Mouse (Mus musculus) embryonic facial prominence, embryonic 10.5 days (tissue): ENCODE data around the gene Vrk3. TPM values are rescaled to one million over a fixed set of nuclear protein-coding genes. Genes with fewer than 3 reads are reported as not detected.
"Not testable (repeated sequence)": the region's sequence is repeated elsewhere in the genome, so short reads cannot be mapped to it uniquely, and the experiment has no call there.

Experiments used
- DNase-seq: peaks from one replicate; pipeline ENCODE4 v3.0.0-alpha.2; 2017; ENCODE audit warnings: low spot score
- H3K27ac ChIP-seq: fragments of 300-500 bp; sonication (generic); replicated peaks from 2 replicates; pipeline ENCODE4 v1.5.1; 2016; ENCODE audit warnings: mild to moderate bottlenecking
- H3K27me3 ChIP-seq: fragments of 300-500 bp; sonication (generic); replicated peaks from 2 replicates; pipeline ENCODE4 v1.6.1; 2016; ENCODE audit warnings: low read depth, mild to moderate bottlenecking; ENCODE audit not compliant: poor library complexity, severe bottlenecking
- H3K36me3 ChIP-seq: fragments of 300-500 bp; sonication (generic); replicated peaks from 2 replicates; pipeline ENCODE4 v1.6.1; 2016; ENCODE audit warnings: mild to moderate bottlenecking, moderate library complexity
- H3K4me1 ChIP-seq: fragments of 300-500 bp; sonication (generic); 2 replicates; pipeline ENCODE4 v1.6.1; 2016
- H3K4me3 ChIP-seq: fragments of 300-500 bp; sonication (generic); 2 replicates; pipeline ENCODE4 v1.5.1; 2016; ENCODE audit warnings: mild to moderate bottlenecking, moderate library complexity
- H3K9me3 ChIP-seq: fragments of 300-500 bp; sonication (generic); 2 replicates; pipeline ENCODE4 v1.6.1; 2016; ENCODE audit warnings: mild to moderate bottlenecking
- WGBS: fragments of 180-500 bp; shearing (Covaris S2); methylation state at CpG from one replicate; pipeline ENCODE4 v1.1.7; 2016; 5-methylcytosine and 5-hydroxymethylcytosine counted together
- polyA plus RNA-seq: library from polyadenylated mRNA; unstranded; fragments of >200 nt; fragmentation: Nextera tagmentation; extraction: Ambion mirVana; gene quantifications from 2 replicates; pipeline ENCODE4 v1.2.1, GENCODE M21; 2016

Gene Vrk3
- polyA plus RNA-seq, 1 experiment from 2014 or later, result 39.3 TPM

DNA sequence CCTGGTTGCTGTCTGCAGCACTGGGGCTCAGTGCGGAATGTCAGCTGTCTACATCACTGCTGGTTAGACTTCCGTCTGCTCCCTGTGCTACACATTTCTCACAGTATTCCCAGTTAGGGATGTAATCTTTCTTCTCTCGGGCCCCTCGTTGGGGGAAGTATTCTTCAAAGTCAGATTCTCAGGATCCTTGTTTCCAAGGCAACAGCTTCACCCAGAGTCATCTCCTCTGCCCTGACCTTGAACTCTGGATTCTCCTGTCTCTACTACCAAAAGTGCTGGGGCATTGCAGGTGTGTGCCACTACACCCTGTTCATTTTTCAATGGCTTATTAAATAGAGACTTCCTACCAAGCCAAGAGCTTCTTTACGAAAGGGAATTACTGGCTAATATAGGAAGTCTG lies 21.1 kb upstream of the Vrk3 start:
- DNase-seq, result no peak
- no peak overlapping the region for H3K27ac ChIP-seq
- WGBS, result 73% methylated on average over 5 of the region's 5 CpGs

DNA sequence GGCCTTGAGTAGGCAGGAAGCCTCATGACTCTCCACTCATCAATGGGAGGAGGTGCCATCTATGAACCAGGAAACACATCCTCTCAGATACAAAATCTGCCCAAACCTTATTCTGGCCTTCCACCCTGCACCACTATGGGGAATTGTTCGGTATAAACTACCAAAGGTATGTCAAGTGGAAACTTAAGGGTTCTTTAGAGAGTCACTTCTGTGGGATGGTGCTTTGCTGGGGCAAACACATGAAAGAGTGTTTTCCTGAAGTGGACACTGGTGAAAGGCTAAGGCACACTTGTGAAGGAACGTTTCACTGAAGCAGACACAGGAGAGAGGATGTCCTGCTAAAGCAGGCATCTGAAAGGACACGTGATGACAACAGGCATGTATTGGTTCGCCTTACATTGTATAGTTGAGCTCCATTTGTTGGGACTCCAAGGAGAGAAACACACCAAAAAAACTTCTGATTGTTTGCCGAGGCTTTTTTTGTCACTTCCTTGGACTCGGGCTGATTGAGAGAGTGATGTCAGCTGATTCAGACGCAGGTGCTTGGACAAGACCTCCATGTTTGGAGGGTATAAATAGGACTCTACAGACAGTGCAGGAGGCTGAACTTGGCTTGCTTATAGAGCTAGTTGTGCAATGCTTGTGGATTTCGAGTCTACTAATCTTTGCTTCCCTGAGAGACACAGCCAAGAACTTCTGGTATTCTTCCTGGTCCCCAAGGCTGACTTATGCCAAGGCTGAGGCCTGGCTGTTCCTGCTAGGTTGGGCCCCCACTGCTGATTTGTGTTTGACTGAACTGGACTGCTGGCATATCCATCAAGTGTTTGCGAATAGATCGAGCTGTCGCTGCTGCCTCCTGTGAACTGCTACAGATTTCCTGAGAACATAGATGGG lies 19.9 kb upstream of the Vrk3 start:
- Histone ChIP-seq H3K36me3 (peaks cover 10% of the 10 kb centered on the region), H3K4me3 (no peak overlapping the region), H3K9me3 (no peaks in the 10 kb centered on the region), H3K4me1 (no peaks in the 10 kb centered on the region), H3K27me3 (no peaks in the 10 kb centered on the region), H3K27ac (no peak overlapping the region)
- 84% methylated on average over 11 of the region's 11 CpGs for WGBS
- DNase-seq, result no peak

More for the DNA sequence above, 21.1 kb upstream of the Vrk3 start:
- H3K4me3 ChIP-seq, result no peak overlapping the region
- H3K9me3 ChIP-seq, result no peaks in the 10 kb centered on the region
- H3K36me3 ChIP-seq, result peaks cover 3% of the 10 kb centered on the region; the same call in 1 of the 2 replicates
- no peaks in the 10 kb centered on the region for H3K4me1 ChIP-seq
- H3K27me3 ChIP-seq, result no peaks in the 10 kb centered on the region

DNA sequence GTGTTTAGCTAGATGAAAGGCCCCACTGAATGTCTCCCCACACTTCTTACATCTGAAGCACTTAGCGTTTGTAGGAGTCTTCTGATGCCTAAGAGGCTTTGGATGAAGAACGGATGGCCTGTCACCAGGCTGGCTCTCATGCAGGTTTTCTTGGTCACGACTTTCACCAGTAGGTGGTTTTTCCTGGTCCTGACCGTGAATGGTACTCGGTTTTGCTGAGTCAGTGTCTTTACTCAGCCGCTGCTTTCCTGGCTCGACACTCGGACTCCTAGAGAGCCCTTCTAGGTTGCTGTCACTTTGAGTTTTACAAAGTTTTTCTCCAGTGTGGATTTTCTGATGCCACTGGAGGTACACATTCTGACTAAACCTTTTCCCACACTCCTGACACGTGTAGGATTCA lies 14.5 kb upstream of the Vrk3 start:
- no peaks in the 10 kb centered on the region for H3K4me1 ChIP-seq
- H3K9me3 ChIP-seq, result no peaks in the 10 kb centered on the region; the same call in 1 of the 2 replicates
- H3K27ac ChIP-seq, result no peak overlapping the region
- DNase-seq, result no peak
- no peaks in the 10 kb centered on the region for H3K27me3 ChIP-seq
- peaks cover 32% of the 10 kb centered on the region for H3K36me3 ChIP-seq
- 91% methylated on average over 9 of the region's 9 CpGs for WGBS
- no peak overlapping the region for H3K4me3 ChIP-seq

DNA sequence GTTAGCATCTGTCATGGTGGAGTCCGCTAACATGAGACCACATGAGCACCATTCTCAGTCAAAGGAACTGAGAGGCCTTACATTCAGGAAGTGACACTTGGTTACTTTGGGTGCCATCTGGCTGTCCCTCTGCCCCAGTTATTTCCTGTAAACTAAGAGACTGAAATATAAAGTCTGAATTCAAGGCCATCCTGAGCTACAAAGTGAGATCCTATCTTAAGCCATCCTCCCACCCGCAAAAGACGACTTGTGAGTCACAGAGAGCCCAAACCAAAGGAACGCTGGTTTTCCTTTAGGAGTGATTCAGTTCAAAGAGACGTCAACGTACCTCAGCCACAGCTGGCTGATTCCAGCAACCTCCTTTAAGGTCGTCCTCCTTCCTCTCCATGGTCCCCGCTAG lies 6.9 kb upstream of the Vrk3 start:
- H3K27ac ChIP-seq, result no peak overlapping the region
- H3K9me3 ChIP-seq, result no peaks in the 10 kb centered on the region
- peaks cover 3% of the 10 kb centered on the region; the same call in 1 of the 2 replicates for H3K36me3 ChIP-seq
- WGBS, result 87% methylated on average over 8 of the region's 8 CpGs
- DNase-seq, result no peak
- H3K4me1 ChIP-seq, result peaks cover 13% of the 10 kb centered on the region
- no peaks in the 10 kb centered on the region for H3K27me3 ChIP-seq
- H3K4me3 ChIP-seq, result no peak overlapping the region

DNA sequence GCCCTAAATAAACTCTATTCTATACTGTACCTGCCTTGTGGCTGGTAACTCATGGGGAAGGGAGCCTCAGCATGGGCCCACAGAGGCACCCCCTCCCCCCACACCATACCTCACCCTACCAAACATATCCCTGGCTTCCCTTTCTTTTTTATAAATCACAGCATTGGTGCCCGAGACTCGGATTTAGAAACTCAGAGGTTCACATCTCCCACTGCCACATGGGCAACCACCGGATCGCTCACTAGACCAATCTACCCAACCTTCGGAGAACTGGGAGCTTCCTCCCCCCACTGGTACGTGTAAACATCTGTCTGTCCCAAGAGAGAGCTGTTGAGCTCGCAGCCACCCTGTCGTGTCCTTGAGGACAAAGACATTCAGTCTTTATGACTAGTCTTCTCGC lies 3.9 kb upstream of the Vrk3 start:
- Histone ChIP-seq H3K27ac (peak overlapping the region; percentile 78; the same call in 1 of the 2 replicates), H3K27me3 (no peaks in the 10 kb centered on the region), H3K4me1 (peaks cover 29% of the 10 kb centered on the region), H3K9me3 (no peaks in the 10 kb centered on the region), H3K36me3 (no peaks in the 10 kb centered on the region), H3K4me3 (peak overlapping the region; percentile 63)
- WGBS, result 27% methylated on average over 9 of the region's 9 CpGs
- no peak for DNase-seq

DNA sequence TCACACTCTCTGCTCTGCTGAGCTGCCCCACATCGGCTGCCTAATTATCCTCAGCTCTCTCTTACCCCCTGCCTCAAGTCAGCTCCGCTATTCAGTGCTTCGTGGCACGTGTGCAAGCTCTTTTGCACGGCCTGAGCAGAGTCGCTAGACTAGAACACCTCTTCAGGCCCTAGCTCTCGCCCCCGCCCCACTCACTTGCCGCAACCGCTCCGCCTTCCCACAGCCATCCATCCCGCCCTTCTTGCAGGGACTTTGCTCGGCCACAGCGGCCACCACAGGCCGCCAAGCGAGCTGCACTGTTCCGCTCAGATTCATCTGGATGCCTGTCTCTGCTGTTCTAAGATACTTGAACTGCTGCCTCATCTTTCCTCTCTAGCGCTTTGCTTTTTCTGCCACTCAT lies 3.1 kb upstream of the Vrk3 start:
- Histone ChIP-seq H3K4me1 (peaks cover 32% of the 10 kb centered on the region), H3K27me3 (no peaks in the 10 kb centered on the region), H3K9me3 (no peaks in the 10 kb centered on the region), H3K27ac (peak overlapping the region; percentile 78), H3K36me3 (no peaks in the 10 kb centered on the region), H3K4me3 (peak overlapping the region; percentile 63)
- under 1% methylated on average over 18 of the region's 18 CpGs for WGBS
- peak; percentile 89 for DNase-seq

DNA sequence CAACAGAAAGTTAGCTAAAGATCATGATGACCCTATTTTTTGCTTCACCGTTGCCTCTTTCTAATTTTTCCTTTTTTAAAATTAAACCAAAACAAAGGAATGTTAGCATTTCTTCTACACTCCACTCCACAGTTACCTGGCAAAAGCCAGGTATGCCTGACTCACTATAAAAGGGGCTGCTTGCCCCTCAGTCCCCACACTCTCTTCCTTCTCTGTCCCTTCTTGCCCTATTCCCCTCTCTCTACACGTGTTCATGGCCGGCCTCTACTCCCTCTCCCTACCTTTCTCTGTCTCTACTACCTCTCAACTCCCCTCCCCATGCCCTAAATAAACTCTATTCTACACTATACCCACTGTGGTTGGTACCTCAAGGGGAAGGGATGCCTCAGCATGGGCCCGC lies 1.1 kb upstream of the Vrk3 start:
- Histone ChIP-seq H3K4me3 (peak overlapping the region; percentile 69), H3K27me3 (no peaks in the 10 kb centered on the region), H3K4me1 (peaks cover 32% of the 10 kb centered on the region), H3K27ac (no peak overlapping the region), H3K36me3 (peaks cover 2% of the 10 kb centered on the region), H3K9me3 (no peaks in the 10 kb centered on the region)
- no peak for DNase-seq
- 69% methylated on average over 4 of the region's 4 CpGs for WGBS

DNA sequence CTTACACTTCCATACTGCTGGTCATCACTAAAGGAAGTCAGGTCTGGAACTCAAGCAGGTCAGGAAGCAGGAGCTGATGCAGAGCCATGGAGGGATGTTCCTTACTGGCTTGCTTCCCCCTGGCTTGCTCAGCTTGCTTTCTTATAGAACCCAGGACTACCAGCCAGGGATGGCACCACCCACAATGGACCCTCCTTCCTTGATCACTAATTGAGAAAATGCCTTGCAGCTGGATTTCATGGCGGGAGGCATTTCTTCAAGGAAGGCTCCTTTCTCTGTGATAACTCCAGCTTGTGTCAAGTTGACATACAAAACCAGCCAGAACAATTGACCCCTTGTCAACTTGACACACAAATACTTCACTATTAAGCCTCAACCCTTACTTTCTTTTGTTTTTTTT lies 2.7 kb downstream of the Vrk3 start, which contains the start of gene Zfp473:
TSS of gene Zfp473 (minus strand) at position 101 of the 400 bp plus-strand sequence.
- not testable (repeated sequence) for DNase-seq, H3K9me3 ChIP-seq, H3K27me3 ChIP-seq, H3K27ac ChIP-seq
- Histone ChIP-seq H3K4me1 (peaks cover 19% of the 10 kb centered on the region), H3K4me3 (0 out of 2 replicates have a peak within 1 kb of the TSS, but pooled peaks have one; percentile 69), H3K36me3 (peaks cover 41% of the 10 kb centered on the region)
- 71% methylated on average over 1 of the region's 1 CpGs for WGBS

DNA sequence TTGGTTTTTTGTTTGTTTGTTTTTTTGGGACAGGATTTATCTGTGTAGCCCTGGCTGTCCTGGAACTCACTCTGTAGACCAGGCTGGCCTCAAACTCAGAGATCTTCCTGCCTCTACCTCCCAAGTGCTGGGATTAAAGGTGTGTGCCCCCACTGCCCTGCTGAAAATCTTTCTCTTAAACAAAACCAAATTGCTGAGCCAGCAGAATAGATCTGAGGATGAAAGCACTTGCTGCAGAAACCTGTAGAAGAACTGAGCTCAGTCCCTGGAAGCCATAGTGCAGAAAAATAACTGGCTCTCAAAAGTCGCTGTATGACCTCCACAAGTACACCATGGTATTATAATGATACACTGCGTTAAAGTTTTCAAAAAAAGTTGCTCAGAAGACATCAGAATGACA lies 9.0 kb downstream of the Vrk3 start:
- Histone ChIP-seq H3K4me1 (no peaks in the 10 kb centered on the region), H3K27me3 (no peaks in the 10 kb centered on the region), H3K9me3 (no peaks in the 10 kb centered on the region), H3K36me3 (peaks cover 99% of the 10 kb centered on the region), H3K4me3 (no peak overlapping the region), H3K27ac (no peak overlapping the region)
- DNase-seq, result no peak
- WGBS, result 86% methylated on average over 2 of the region's 2 CpGs

DNA sequence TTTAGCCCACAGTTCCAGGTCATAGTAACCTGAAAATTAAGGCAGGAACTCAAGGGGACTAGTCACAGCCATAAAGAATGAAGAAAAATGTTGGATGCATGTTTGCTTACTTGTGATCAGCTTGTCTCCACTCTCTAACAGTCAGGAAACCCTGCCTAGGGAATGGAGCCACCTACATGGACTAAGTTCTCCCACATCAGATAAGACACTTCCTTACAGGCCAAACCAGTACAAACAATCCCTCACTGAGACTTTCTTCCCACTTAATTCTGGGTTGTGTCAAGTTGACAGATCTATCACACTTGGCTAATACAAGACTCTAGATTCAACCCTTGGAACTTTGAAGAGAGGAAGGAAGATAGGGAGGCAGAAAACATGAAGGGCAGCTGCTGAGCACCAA lies 12.2 kb downstream of the Vrk3 start:
- H3K36me3 ChIP-seq, result peaks cover 95% of the 10 kb centered on the region

DNA sequence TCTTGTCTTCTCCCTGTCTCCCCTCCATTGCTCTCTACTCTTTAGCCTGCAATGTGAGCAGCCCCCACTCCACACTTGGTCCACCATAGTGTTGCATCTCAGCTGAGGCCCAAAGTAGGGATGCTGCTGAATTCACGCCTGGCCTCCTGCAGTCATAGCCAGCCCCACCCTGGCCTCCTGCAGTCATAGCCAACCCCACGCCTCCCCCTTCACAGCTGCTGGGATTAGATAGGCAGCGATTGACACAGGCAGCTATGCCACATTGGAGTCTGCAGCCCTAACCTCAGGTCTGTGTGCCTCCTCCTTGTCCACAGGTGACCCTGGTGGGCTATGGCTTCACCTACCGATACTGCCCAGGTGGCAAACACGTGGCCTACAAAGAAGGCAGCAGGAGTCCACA lies 19.9 kb downstream of the Vrk3 start:
- WGBS, result 82% methylated on average over 5 of the region's 5 CpGs
- DNase-seq, result no peak
- H3K4me3 ChIP-seq, result no peak overlapping the region
- no peaks in the 10 kb centered on the region for H3K27me3 ChIP-seq
- H3K27ac ChIP-seq, result no peak overlapping the region
- no peaks in the 10 kb centered on the region for H3K9me3 ChIP-seq
- H3K36me3 ChIP-seq, result peaks cover 85% of the 10 kb centered on the region
- H3K4me1 ChIP-seq, result no peaks in the 10 kb centered on the region

More for the DNA sequence above, 12.2 kb downstream of the Vrk3 start:
- Histone ChIP-seq H3K4me3 (no peak overlapping the region), H3K4me1 (no peaks in the 10 kb centered on the region), H3K27ac (no peak overlapping the region), H3K9me3 (no peaks in the 10 kb centered on the region), H3K27me3 (no peaks in the 10 kb centered on the region)
- no peak for DNase-seq

DNA sequence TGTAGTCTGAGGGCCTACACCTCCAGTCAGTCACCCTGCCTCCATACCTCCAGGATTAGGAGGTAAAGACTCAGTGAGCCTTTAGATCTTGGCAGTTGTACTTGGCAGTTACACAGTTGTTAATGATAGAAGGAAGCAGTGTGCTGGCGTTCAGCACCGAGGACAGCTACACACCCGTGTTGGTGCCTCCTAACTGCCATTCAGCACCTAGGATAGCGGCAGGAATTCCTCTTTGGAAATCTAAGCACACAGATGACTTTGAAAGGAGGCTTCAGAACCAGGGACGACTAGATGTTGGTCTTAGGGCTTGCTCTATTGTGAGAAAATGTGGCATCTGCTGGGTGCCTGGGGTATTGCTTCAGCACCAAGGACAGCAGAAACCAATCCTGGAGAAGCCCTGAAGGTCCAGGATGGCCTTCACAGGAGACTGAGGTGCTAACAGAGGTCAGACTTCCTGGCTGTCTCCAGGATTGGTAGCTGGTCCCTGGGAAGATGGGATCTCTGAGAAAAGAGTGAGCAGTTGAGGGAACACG lies 21.9 kb downstream of the Vrk3 start:
- H3K9me3 ChIP-seq, result no peaks in the 10 kb centered on the region
- H3K4me3 ChIP-seq, result no peak overlapping the region
- no peaks in the 10 kb centered on the region for H3K4me1 ChIP-seq
- H3K27ac ChIP-seq, result no peak overlapping the region
- WGBS, result 13% methylated on average over 6 of the region's 6 CpGs
- DNase-seq, result peak; percentile 85
- H3K27me3 ChIP-seq, result no peaks in the 10 kb centered on the region
- H3K36me3 ChIP-seq, result peaks cover 84% of the 10 kb centered on the region
